Mouse (Mus musculus): ENCODE measurements at regions not wholly inside any gene's neighbourhood (a gene's known extent, or its start where the extent isn't known, plus 50 kb on each side); places are given as distances from the start of the nearest gene placed in this dataset.

GRCm38 (mm10) chr9:100252409-100252808 is 234.2 kb downstream of the Il20rb start:
- DNase-seq (ENCODE audit: low spot score), result no peak
